Mouse (Mus musculus): Measurements from ENCODE around the gene Camk2d. TPM values are rescaled to one million over a fixed set of nuclear protein-coding genes. Genes with fewer than 3 reads are reported as not detected.
A peak's percentile ranks its signal among the peaks of the same experiment; 100 is the strongest.

Gene Camk2d
- polyA plus RNA-seq, 1 experiment from 2014 or later, result 34.9 TPM

DNA sequence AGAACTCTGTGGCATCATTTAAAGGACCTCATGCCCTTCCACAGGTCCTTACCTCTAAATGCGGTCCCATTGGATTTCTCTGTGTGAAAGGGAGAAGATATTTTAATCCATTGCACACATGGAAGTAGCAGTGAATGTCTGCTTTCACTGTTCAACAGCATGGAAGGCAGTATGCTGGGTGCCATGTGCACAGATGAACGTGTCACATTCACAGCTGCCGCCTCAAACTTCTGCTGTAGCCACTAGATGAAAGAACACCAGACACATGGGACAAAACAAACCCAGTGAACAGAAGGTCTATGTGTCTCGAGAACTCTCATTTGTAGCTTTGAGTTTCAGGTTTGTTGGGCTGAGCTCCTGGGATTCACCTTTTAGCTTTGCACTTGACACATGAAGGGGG, 168.6 kb downstream of the Camk2d start:
- Histone ChIP-seq H3K27me3 (ENCODE audit: control insufficient read depth, insufficient read depth, low read length) (no peaks in the 10 kb centered on the region), H3K27ac (replicated peaks) (no peak overlapping the region), H3K9ac (ENCODE audit: low read length) (no peak overlapping the region), H3K36me3 (ENCODE audit: control insufficient read depth, insufficient read depth, low read length) (no peaks in the 10 kb centered on the region), H3K4me3 (ENCODE audit: low read depth, low read length) (no peak overlapping the region), H3K4me1 (replicated peaks; ENCODE audit: control insufficient read depth, insufficient read depth) (no peaks in the 10 kb centered on the region), H3K4me2 (replicated peaks; ENCODE audit: low read depth) (no peak overlapping the region), H3K9me3 (ENCODE audit: control insufficient read depth, low read length) (no peaks in the 10 kb centered on the region)
- 93% methylated on average over 4 of the region's 4 CpGs for WGBS
- no peak for DNase-seq (ENCODE audit: low spot score)
- no peak for TF ChIP-seq CTCF (IDR thresholded peaks at IDR 0.05; ENCODE audit: low read depth)
- no peak for TF ChIP-seq EP300 (optimal IDR thresholded peaks at IDR 0.05)
- ATAC-seq (ENCODE audit: low FRiP score, low TSS enrichment), result no peak

- no peaks in the 10 kb centered on the region for H3K4me1 ChIP-seq (replicated peaks; ENCODE audit: control insufficient read depth, insufficient read depth)
These were observed 174.0 kb downstream of the Camk2d start for GRCm38 (mm10) chr3:126770056-126770455.

DNA sequence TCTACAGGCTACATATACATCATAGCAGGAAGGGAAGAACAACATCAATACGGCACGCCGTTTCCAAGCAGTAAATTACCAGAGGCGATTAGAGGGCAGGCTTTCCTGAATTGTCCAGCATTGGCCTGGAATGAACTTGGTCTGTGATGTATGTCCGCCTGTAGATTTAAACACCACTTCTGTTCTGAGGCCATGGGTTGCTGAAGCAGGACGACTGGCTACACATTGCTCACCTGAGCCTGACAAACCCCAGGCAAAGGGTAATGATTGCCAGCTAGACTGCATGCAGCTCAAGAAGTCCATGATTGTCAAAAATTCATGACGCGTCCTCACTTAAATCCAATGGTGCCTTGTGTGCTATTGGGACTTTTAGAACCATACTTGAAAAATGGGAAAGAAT, 174.9 kb downstream of the Camk2d start:
- H3K27ac ChIP-seq (replicated peaks), result no peak overlapping the region
- no peak overlapping the region for H3K9ac ChIP-seq (ENCODE audit: low read length)
- H3K4me2 ChIP-seq (replicated peaks; ENCODE audit: low read depth), result no peak overlapping the region
- no peak overlapping the region for H3K4me3 ChIP-seq (ENCODE audit: low read depth, low read length)
- DNase-seq (ENCODE audit: low spot score) (no peak), ATAC-seq (ENCODE audit: low FRiP score, low TSS enrichment) (no peak)
- H3K9me3 ChIP-seq (ENCODE audit: control insufficient read depth, low read length), result no peaks in the 10 kb centered on the region
- no peaks in the 10 kb centered on the region for H3K36me3 ChIP-seq (ENCODE audit: control insufficient read depth, insufficient read depth, low read length)
- TF ChIP-seq EP300 (optimal IDR thresholded peaks at IDR 0.05) (no peak), CTCF (IDR thresholded peaks at IDR 0.05; ENCODE audit: low read depth) (no peak)
- no peaks in the 10 kb centered on the region for H3K4me1 ChIP-seq (replicated peaks; ENCODE audit: control insufficient read depth, insufficient read depth)
- 75% methylated on average over 8 of the region's 8 CpGs for WGBS
- H3K27me3 ChIP-seq (ENCODE audit: control insufficient read depth, insufficient read depth, low read length), result no peaks in the 10 kb centered on the region

More at GRCm38 (mm10) chr3:126770056-126770455, 174.0 kb downstream of the Camk2d start:
- no peak overlapping the region for H3K4me3 ChIP-seq (ENCODE audit: low read depth, low read length)
- DNase-seq (ENCODE audit: low spot score) (no peak), ATAC-seq (ENCODE audit: low FRiP score, low TSS enrichment) (no peak)
- H3K36me3 ChIP-seq (ENCODE audit: control insufficient read depth, insufficient read depth, low read length), result no peaks in the 10 kb centered on the region
- no peak overlapping the region for H3K4me2 ChIP-seq (replicated peaks; ENCODE audit: low read depth)
- 39% methylated on average over 6 of the region's 6 CpGs for WGBS
- TF ChIP-seq CTCF (IDR thresholded peaks at IDR 0.05; ENCODE audit: low read depth) (no peak), EP300 (optimal IDR thresholded peaks at IDR 0.05) (no peak)
- H3K27ac ChIP-seq (replicated peaks), result no peak overlapping the region
- no peaks in the 10 kb centered on the region for H3K9me3 ChIP-seq (ENCODE audit: control insufficient read depth, low read length)
- no peak overlapping the region for H3K9ac ChIP-seq (ENCODE audit: low read length)
- no peaks in the 10 kb centered on the region for H3K27me3 ChIP-seq (ENCODE audit: control insufficient read depth, insufficient read depth, low read length)

DNA sequence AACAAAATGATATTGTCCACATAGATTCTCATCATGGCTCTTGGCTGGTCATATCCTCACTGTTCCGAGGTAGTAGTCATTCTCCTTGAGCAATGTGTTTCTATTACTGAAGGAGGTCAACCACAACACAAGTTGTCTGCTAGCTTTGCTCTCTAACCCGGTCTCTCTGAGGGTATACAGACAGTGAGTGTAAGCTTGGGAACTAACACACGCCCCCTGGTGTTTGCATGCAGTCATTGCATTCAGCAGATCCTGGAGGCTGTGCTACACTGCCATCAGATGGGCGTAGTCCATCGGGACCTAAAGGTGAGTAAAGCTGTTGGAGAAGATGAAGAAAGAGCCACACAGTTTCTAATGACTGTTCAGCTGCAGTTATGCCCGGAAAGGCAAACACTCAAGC, 175.4 kb downstream of the Camk2d start:
- WGBS, result 18% methylated on average over 6 of the region's 6 CpGs
- TF ChIP-seq EP300 (optimal IDR thresholded peaks at IDR 0.05) (no peak), CTCF (IDR thresholded peaks at IDR 0.05; ENCODE audit: low read depth) (peak; percentile 99)

DNA sequence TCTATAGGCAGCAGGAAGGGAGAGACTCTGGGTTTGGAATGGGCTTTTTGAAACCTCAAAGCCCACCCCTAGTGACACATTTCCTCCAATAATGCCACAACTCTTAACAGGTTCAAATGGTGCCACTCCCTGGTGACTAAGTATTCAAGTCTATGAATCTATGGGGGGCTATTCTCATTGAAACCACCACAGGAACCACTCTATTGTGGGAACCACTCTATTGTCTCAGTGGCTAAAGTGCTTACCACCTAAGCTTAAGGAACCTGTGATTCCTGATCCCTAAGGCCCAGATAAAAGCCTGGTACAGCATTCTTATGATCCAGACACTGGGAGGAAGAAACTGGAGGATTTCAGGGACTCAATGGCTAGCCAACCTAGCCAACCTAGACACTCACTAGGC, 179.9 kb downstream of the Camk2d start:
- no peaks in the 10 kb centered on the region for H3K27me3 ChIP-seq (ENCODE audit: control insufficient read depth, insufficient read depth, low read length)
- ATAC-seq (ENCODE audit: low FRiP score, low TSS enrichment) (no peak), DNase-seq (ENCODE audit: low spot score) (no peak)
- TF ChIP-seq CTCF (IDR thresholded peaks at IDR 0.05; ENCODE audit: low read depth) (no peak), EP300 (optimal IDR thresholded peaks at IDR 0.05) (no peak)
- H3K9ac ChIP-seq (ENCODE audit: low read length), result no peak overlapping the region
- no peak overlapping the region for H3K27ac ChIP-seq (replicated peaks)
- H3K4me3 ChIP-seq (ENCODE audit: low read depth, low read length), result no peak overlapping the region
- no peaks in the 10 kb centered on the region for H3K36me3 ChIP-seq (ENCODE audit: control insufficient read depth, insufficient read depth, low read length)
- no peak overlapping the region for H3K4me2 ChIP-seq (replicated peaks; ENCODE audit: low read depth)
- no peaks in the 10 kb centered on the region for H3K9me3 ChIP-seq (ENCODE audit: control insufficient read depth, low read length)
- H3K4me1 ChIP-seq (replicated peaks; ENCODE audit: control insufficient read depth, insufficient read depth), result no peaks in the 10 kb centered on the region

More for the DNA sequence above, 175.4 kb downstream of the Camk2d start:
- H3K9me3 ChIP-seq (ENCODE audit: control insufficient read depth, low read length), result no peaks in the 10 kb centered on the region
- ATAC-seq (ENCODE audit: low FRiP score, low TSS enrichment) (peak; percentile 95), DNase-seq (ENCODE audit: low spot score) (peak; percentile 82)
- H3K9ac ChIP-seq (ENCODE audit: low read length), result no peak overlapping the region
- no peak overlapping the region for H3K27ac ChIP-seq (replicated peaks)
- no peaks in the 10 kb centered on the region for H3K27me3 ChIP-seq (ENCODE audit: control insufficient read depth, insufficient read depth, low read length)
- H3K36me3 ChIP-seq (ENCODE audit: control insufficient read depth, insufficient read depth, low read length), result no peaks in the 10 kb centered on the region
- H3K4me2 ChIP-seq (replicated peaks; ENCODE audit: low read depth), result no peak overlapping the region
- H3K4me3 ChIP-seq (ENCODE audit: low read depth, low read length), result no peak overlapping the region
- no peaks in the 10 kb centered on the region for H3K4me1 ChIP-seq (replicated peaks; ENCODE audit: control insufficient read depth, insufficient read depth)

DNA sequence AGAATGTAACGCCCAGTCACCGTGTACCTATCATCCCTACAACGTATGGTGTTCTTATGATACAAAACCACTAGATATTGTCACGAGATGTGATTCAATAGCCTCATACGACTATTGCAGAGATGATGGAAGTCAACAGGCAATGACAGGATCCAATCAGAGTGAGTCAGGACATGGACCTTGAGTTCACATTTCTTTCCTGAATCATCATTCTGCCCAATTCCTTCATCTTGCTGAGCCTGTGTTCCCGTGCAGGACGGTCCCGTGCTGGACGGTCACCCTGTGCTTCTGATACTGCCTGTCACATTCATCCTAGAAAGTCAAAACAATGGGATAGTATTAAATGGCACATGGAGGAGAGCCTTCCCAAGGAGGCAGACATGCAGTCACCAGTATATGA, 181.0 kb downstream of the Camk2d start:
- 94% methylated on average over 9 of the region's 9 CpGs for WGBS
- no peaks in the 10 kb centered on the region for H3K9me3 ChIP-seq (ENCODE audit: control insufficient read depth, low read length)

More for the DNA sequence above, 181.0 kb downstream of the Camk2d start:
- ATAC-seq (ENCODE audit: low FRiP score, low TSS enrichment) (no peak), DNase-seq (ENCODE audit: low spot score) (no peak)
- TF ChIP-seq EP300 (optimal IDR thresholded peaks at IDR 0.05), result no peak
- no peaks in the 10 kb centered on the region for H3K4me1 ChIP-seq (replicated peaks; ENCODE audit: control insufficient read depth, insufficient read depth)
- H3K9ac ChIP-seq (ENCODE audit: low read length), result no peak overlapping the region
- H3K36me3 ChIP-seq (ENCODE audit: control insufficient read depth, insufficient read depth, low read length), result no peaks in the 10 kb centered on the region
- no peaks in the 10 kb centered on the region for H3K27me3 ChIP-seq (ENCODE audit: control insufficient read depth, insufficient read depth, low read length)
- H3K4me2 ChIP-seq (replicated peaks; ENCODE audit: low read depth), result no peak overlapping the region
- H3K27ac ChIP-seq (replicated peaks), result no peak overlapping the region
- no peak overlapping the region for H3K4me3 ChIP-seq (ENCODE audit: low read depth, low read length)

Measured in stomach, postnatal 0 days (tissue).